Mouse (Mus musculus) spleen, adult 10 weeks (tissue): ENCODE results near the gene Naa16. TPM values are rescaled to one million over a fixed set of nuclear protein-coding genes. Genes with fewer than 3 reads are reported as not detected.

Source experiments
- polyA plus RNA-seq: library from polyadenylated mRNA; stranded (reverse); fragments of 350-450 nt; fragmentation: Illumina TruSeq; extraction: RNeasy Lipid Tissue Mini Kit (QIAGEN cat#74804); gene quantifications from one replicate; pipeline ENCODE4 v1.2.3, GENCODE M21; 2015; ENCODE audit warnings: low replicate concordance; ENCODE audit not compliant: insufficient read depth

The Naa16 gene
- 50.5 TPM for polyA plus RNA-seq

DNA sequence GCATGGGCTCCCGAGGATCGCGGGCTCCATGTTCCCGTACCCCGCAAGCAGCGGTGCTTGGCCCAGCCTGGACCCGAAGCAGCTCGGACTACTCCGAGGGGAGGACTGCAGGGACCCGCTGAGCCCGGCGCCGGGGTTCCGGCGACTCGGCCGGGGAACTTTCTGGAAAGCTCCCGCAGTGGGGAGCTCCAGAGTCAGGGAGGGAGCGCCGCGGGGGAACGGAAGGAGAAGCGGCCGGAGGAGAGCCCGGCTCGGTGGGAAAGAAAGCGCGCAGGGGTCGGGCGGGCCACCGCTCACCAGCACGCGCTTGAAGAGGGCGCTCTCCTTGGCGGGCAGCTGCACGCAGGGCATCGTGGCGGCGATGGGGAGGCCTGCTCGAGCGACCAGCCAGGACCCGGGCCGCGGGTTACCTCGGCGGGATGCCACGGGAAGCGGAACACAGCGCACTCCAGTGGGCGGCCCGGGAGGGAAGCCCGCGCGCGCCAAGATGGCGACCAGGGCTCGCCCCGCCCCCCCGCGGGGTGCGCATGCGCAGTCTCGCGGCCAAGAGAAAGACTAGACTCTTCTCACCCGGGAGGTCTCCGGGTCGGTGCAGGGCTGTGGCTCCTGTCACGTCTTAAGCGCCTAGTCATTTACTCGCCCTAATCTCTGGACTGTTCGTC, at the start of gene Naa16:
Gene Naa16 (minus strand): TSS at position 514 of the 662 bp plus-strand sequence.

DNA sequence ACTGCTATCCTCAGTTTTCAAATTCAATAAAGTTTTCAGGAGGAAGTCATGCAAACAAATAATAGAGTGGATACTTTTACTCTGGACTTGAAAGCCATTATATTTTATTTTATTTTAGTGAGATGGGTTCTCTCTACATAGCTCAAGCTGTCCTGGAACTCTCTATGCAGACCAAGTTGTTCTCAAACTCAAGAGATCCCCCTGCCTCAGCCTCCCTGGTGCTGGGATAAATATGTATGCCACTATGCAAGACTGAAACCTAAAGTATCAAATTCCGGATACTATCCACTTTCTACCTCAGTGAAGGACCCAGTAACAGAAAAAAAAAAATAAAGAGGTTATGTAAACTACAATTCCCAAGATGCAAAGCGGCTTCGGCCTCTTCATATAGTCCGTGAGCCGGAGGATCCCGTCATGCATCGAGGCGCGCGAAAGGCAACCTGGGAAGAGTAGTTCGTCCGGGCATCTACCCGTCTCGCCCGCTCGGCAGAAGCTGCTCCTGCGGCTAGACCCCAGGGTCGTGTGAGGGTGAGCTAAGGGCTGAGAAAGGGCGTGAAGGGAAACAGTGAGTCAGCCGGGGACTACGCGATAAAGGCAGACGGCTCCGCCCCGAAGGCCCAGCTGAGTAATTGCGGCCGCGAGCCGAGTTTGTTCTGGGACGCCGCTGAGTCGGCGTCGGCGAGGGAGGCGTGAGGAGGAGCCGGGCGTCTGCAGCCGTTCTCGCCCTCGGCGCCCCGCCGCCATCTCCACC, 35.6 kb upstream of the Naa16 start, which contains the start of gene Kbtbd7:
Gene Kbtbd7 (plus strand): TSS at position 533 of the 751 bp plus-strand sequence.

DNA sequence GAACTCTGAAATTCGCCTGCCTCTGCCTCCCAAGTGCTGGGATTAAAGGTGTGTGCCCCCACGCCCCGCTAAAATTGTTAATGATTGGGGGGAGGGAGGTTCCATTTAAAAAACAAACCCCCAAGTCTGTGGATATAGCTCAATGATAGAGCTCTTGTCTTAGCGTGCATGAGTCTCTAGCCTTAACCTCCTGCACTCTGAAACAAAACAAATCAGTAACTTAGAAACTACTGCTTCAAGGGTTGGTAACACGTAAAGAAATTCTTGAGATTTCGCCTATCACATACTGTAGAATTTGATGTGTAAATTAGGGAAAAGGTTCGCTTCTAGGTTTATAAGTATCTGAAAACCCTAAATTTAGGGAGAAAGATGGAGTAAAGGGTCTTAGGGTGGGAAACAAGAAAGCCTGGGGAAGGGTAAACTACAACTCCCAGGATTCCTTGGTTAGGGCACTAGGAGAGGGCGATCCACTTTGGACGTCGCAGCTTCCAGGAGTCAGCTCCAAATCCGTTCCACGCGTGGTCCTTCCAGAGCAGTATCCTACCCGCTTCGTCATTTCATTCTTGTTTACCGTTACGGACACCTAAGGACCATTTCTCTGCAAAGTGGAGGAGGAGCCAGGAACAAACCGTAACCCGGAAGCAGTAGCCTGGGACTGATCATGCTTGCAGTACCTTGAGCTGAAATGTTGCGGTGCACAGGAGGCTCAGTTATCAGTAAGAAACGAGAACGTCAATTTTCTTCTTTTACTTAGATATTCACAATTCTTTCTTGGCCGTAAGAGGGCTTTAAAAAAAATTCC, 6.9 kb upstream of the Naa16 start, which contains the start of gene Mtrf1:
Gene Mtrf1 (plus strand): TSS at position 452 of the 802 bp plus-strand sequence.

DNA sequence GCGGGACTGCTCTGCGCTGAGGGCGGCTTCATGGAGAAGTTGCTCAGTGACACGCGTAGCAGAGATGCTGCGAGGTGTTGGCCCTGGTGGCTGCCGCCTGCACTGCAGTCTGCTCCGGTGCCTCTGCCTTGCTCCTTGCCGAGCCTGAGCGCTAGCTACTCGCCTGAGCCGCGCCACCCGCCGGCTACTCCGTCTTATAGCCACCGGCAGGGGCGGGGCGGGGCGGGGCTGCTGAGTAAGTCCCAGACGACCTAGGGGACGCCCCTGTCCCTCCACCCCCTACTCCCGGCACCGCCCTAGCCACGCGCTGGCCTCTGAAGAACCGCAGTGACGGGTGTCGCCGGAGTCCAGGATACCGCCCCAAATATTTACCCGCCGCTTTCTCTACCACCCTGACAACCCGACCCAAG, 89.1 kb downstream of the Naa16 start, which contains the start of gene Rgcc:
Gene Rgcc (minus strand): TSS at position 180 of the 410 bp plus-strand sequence.

Other genes starting within 250 kb of the Naa16 start
- not detected for gene Zfp957, start 143.4 kb downstream of the Naa16 start, polyA plus RNA-seq
- gene Rgcc, start 89.1 kb downstream of the Naa16 start, polyA plus RNA-seq, result 11.3 TPM
- gene Mtrf1, start 7.0 kb upstream of the Naa16 start, polyA plus RNA-seq, result 6.1 TPM
- gene Kbtbd7, start 35.7 kb upstream of the Naa16 start, polyA plus RNA-seq, result 18.1 TPM
- gene Kbtbd6, start 61.1 kb upstream of the Naa16 start, polyA plus RNA-seq, result 1.0 TPM
- 162 TPM for gene Elf1, start 90.4 kb upstream of the Naa16 start, polyA plus RNA-seq
- 46.4 TPM for gene Wbp4, start 90.7 kb upstream of the Naa16 start, polyA plus RNA-seq
- 150 TPM for gene Sugt1, start 196.9 kb upstream of the Naa16 start, polyA plus RNA-seq